Mouse (Mus musculus) G1E (cell line): ENCODE data around the gene Zcchc18.

Experiments
- CTCF ChIP-seq: IDR thresholded peaks from 2 replicates; pipeline ENCODE4 v1.5.1; 2012; ENCODE audit warnings: low read depth, low read length, inconsistent platforms, mixed read lengths
- GATA1 ChIP-seq: IDR thresholded peaks from 2 replicates; pipeline ENCODE4 v1.6.1; 2012; ENCODE audit warnings: borderline replicate concordance, low read length, inconsistent platforms, mixed read lengths
- GATA2 ChIP-seq: IDR thresholded peaks from 2 replicates; pipeline ENCODE4 v1.6.1; 2012; ENCODE audit warnings: low read depth, low read length, inconsistent platforms, borderline replicate concordance

- TF ChIP-seq CTCF: no peak
- TF ChIP-seq GATA1: no peak
- no peak for TF ChIP-seq GATA2
Measured at GRCm38 (mm10) chrX:137031726-137032125, 38.8 kb downstream of the Zcchc18 start.
